Mouse (Mus musculus) hindbrain, embryonic 16.5 days (tissue): Measurements from ENCODE around the gene Nxf2. TPM values are rescaled to one million over a fixed set of nuclear protein-coding genes. Genes with fewer than 3 reads are reported as not detected.
A peak's percentile ranks its signal among the peaks of the same experiment; 100 is the strongest.
"Not testable (repeated sequence)": the region's sequence is repeated elsewhere in the genome, so short reads cannot be mapped to it uniquely, and the experiment has no call there.

Experiments used
- ATAC-seq: fragments of 200-750 bp; cut with Nextera tagmentation; 2 replicates; pipeline ENCODE4 v1.8.0; 2017; ENCODE audit warnings: moderate TSS enrichment, moderate library complexity
- H3K27ac ChIP-seq: fragments of 300-500 bp; sonication (generic); 2 replicates; pipeline ENCODE4 v1.5.1; 2014; ENCODE audit warnings: low read depth, mild to moderate bottlenecking, control low read depth, low read length, moderate library complexity
- H3K27me3 ChIP-seq: fragments of 300-500 bp; sonication (generic); replicated peaks from 2 replicates; pipeline ENCODE4 v1.6.1; 2014; ENCODE audit warnings: low read length; ENCODE audit not compliant: control insufficient read depth, insufficient read depth
- H3K36me3 ChIP-seq: fragments of 300-500 bp; sonication (generic); 2 replicates; pipeline ENCODE4 v1.6.1; 2014; ENCODE audit warnings: mild to moderate bottlenecking, low read length, moderate library complexity, mixed read lengths; ENCODE audit not compliant: control insufficient read depth, insufficient read depth
- H3K4me1 ChIP-seq: fragments of 300-500 bp; sonication (generic); 2 replicates; pipeline ENCODE4 v1.6.1; 2014; ENCODE audit warnings: low read depth, low read length; ENCODE audit not compliant: control insufficient read depth, insufficient read depth
- H3K4me2 ChIP-seq: fragments of 300-500 bp; sonication (generic); 2 replicates; pipeline ENCODE4 v1.6.1; 2014; ENCODE audit warnings: mild to moderate bottlenecking, low read length, control low read depth, moderate library complexity
- H3K4me3 ChIP-seq: fragments of 300-500 bp; sonication (generic); 2 replicates; pipeline ENCODE4 v1.5.1; 2014; ENCODE audit warnings: mild to moderate bottlenecking, low read length, control low read depth, moderate library complexity
- H3K9ac ChIP-seq: fragments of 300-500 bp; sonication (generic); 2 replicates; pipeline ENCODE4 v1.6.1; 2014; ENCODE audit warnings: low read depth, mild to moderate bottlenecking, control low read depth, low read length, moderate library complexity
- H3K9me3 ChIP-seq: fragments of 300-500 bp; sonication (generic); 2 replicates; pipeline ENCODE4 v1.6.1; 2014; ENCODE audit warnings: mild to moderate bottlenecking, low read length, moderate library complexity; ENCODE audit not compliant: control insufficient read depth
- WGBS: fragments of 180-500 bp; shearing (Covaris S2); extraction: QIAGEN DNeasy Blood & Tissue Kit; methylation state at CpG from one replicate; pipeline ENCODE4 v1.1.7; 2014; 5-methylcytosine and 5-hydroxymethylcytosine counted together
- polyA plus RNA-seq: library from polyadenylated mRNA; unstranded; fragments of >200 nt; fragmentation: Nextera tagmentation; extraction: Ambion mirVana; gene quantifications from 2 replicates; pipeline ENCODE4 v1.2.1, GENCODE M21; 2015

Gene Nxf2
- polyA plus RNA-seq, 1 experiment from 2014 or later, result 0.19 TPM

- Histone ChIP-seq H3K27ac (no peak overlapping the region), H3K36me3 (no peaks in the 10 kb centered on the region), H3K4me3 (no peak overlapping the region), H3K9me3 (no peaks in the 10 kb centered on the region), H3K9ac (no peak overlapping the region), H3K4me1 (no peaks in the 10 kb centered on the region), H3K4me2 (no peak overlapping the region), H3K27me3 (no peaks in the 10 kb centered on the region)
- ATAC-seq, result peak; percentile 71
- 43% methylated on average over 7 of the region's 7 CpGs for WGBS
Observed at GRCm38 (mm10) chrX:134923675-134924424, 40.7 kb downstream of the Nxf2 start.

DNA sequence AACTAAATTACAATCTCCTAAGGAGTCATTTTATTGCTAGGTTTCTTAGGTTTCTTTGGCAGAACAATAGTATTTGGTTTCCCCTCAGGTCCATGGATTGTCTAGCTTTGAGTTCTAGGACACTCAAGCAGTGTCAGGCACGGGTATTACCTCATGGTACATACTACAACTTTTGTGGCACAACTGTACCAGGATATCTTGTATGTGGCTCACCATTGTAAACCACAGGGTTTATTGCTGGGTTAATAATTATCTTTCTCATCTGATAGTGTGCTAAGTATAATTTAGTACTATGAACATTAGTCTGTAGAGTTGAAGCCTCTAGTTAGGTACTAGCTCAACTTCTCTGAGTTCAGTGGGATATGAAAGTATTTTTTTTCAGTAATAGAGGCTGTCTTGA, 45.3 kb downstream of the Nxf2 start:
- H3K36me3 ChIP-seq, result no peaks in the 10 kb centered on the region
- H3K27me3 ChIP-seq, result no peaks in the 10 kb centered on the region
- H3K9ac ChIP-seq, result no peak overlapping the region
- H3K9me3 ChIP-seq, result no peaks in the 10 kb centered on the region
- no peaks in the 10 kb centered on the region for H3K4me1 ChIP-seq
- no peak overlapping the region for H3K27ac ChIP-seq
- no peak for ATAC-seq
- H3K4me3 ChIP-seq, result no peak overlapping the region
- H3K4me2 ChIP-seq, result no peak overlapping the region
- 68% methylated on average over 1 of the region's 1 CpGs for WGBS

DNA sequence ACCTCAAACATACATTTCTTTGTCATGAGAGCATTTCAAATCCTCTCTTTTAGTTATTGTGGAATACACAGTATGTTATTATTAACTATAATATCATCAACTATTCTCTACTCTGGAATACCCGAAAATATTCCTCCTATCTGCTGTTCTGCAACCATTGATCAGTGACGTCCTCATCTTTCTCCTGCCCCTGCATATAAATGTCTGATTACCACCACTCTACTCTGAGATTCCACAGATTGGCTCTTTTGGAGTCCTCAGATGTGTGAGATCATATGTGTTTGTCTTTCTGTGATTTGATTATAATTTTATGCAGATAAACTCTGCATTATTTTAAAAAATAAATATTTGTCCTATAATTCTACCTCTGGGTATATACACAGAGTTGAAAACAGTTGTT, 48.8 kb downstream of the Nxf2 start:
- H3K27ac ChIP-seq, result no peak overlapping the region
- H3K27me3 ChIP-seq, result no peaks in the 10 kb centered on the region
- H3K4me3 ChIP-seq, result no peak overlapping the region
- no peak overlapping the region for H3K4me2 ChIP-seq
- no peaks in the 10 kb centered on the region for H3K4me1 ChIP-seq
- H3K9ac ChIP-seq, result no peak overlapping the region
- no peaks in the 10 kb centered on the region for H3K36me3 ChIP-seq
- no peak for ATAC-seq
- 78% methylated on average over 2 of the region's 2 CpGs for WGBS
- H3K9me3 ChIP-seq, result no peaks in the 10 kb centered on the region

DNA sequence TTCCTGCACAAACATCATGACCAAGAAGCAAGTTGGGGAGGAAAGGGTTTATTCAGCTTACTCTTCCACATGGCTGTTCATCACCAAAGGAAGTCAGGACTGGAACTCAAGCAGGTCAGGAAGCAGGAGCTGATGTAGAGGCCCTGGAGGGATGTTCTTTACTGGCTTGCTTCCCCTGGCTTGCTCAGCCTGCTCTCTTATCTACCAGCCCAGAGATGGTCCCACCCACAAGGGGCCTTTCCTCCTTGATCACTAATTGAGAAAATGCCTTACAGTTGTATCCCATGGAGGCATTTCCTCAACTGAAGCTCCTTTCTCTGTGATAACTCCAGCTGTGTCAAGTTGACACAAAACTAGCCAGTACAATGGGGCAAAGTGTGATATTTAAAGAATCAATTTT, 49.2 kb downstream of the Nxf2 start:
- H3K27me3 ChIP-seq, H3K4me3 ChIP-seq, H3K36me3 ChIP-seq, H3K9me3 ChIP-seq, H3K4me2 ChIP-seq, H3K4me1 ChIP-seq, H3K9ac ChIP-seq, H3K27ac ChIP-seq, ATAC-seq: not testable (repeated sequence)

DNA sequence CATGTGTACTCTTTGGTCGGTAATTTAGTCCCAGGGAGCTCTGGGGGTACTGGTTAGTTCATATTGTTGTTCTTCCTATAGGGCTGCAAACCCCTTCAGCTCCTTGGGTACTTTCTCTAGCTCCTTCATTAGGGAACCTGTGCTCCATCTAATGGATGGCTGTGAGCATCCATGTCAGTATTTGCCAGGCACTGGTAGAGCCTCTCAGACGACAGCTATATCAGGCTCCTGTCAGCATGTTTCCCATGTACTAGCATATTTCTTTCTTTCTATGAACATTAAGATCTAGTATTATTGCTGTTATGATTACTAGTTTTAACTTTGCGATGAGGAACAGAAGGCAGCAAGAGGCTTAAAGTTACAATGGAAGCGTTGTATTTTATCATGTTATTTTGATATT, 49.7 kb downstream of the Nxf2 start:
- Histone ChIP-seq H3K27ac (no peak overlapping the region), H3K4me2 (no peak overlapping the region), H3K9ac (no peak overlapping the region), H3K36me3 (no peaks in the 10 kb centered on the region), H3K27me3 (no peaks in the 10 kb centered on the region), H3K9me3 (no peaks in the 10 kb centered on the region), H3K4me3 (no peak overlapping the region), H3K4me1 (no peaks in the 10 kb centered on the region)
- WGBS, result 72% methylated on average over 4 of the region's 4 CpGs
- ATAC-seq, result no peak

GRCm38 (mm10) chrX:134913234-134913936, 51.2 kb downstream of the Nxf2 start:
- H3K9ac ChIP-seq, result no peak overlapping the region
- no peaks in the 10 kb centered on the region for H3K9me3 ChIP-seq
- H3K4me1 ChIP-seq, result no peaks in the 10 kb centered on the region
- ATAC-seq, result no peak
- H3K27me3 ChIP-seq, result no peaks in the 10 kb centered on the region
- no peak overlapping the region for H3K27ac ChIP-seq
- 36% methylated on average over 4 of the region's 4 CpGs for WGBS
- H3K4me2 ChIP-seq, result no peak overlapping the region
- H3K4me3 ChIP-seq, result no peak overlapping the region
- H3K36me3 ChIP-seq, result no peaks in the 10 kb centered on the region

- no peak for ATAC-seq
- Histone ChIP-seq H3K4me1 (no peaks in the 10 kb centered on the region), H3K36me3 (no peaks in the 10 kb centered on the region), H3K27me3 (no peaks in the 10 kb centered on the region), H3K9me3 (no peaks in the 10 kb centered on the region), H3K9ac (no peak overlapping the region), H3K4me3 (no peak overlapping the region), H3K27ac (no peak overlapping the region), H3K4me2 (no peak overlapping the region)
- 79% methylated on average over 2 of the region's 2 CpGs for WGBS
Observed at GRCm38 (mm10) chrX:134912805-134913204, 51.7 kb downstream of the Nxf2 start.

- WGBS, result 84% methylated on average over 4 of the region's 4 CpGs
- H3K9me3 ChIP-seq, result no peaks in the 10 kb centered on the region
Observed at GRCm38 (mm10) chrX:134910345-134910744, 54.2 kb downstream of the Nxf2 start.

More at GRCm38 (mm10) chrX:134910345-134910744, 54.2 kb downstream of the Nxf2 start:
- no peaks in the 10 kb centered on the region for H3K4me1 ChIP-seq
- H3K27ac ChIP-seq, result no peak overlapping the region
- H3K27me3 ChIP-seq, result no peaks in the 10 kb centered on the region
- H3K4me2 ChIP-seq, result no peak overlapping the region
- no peak overlapping the region for H3K9ac ChIP-seq
- H3K4me3 ChIP-seq, result no peak overlapping the region
- H3K36me3 ChIP-seq, result no peaks in the 10 kb centered on the region
- ATAC-seq, result no peak
